Mouse (Mus musculus) NIH3T3 (cell line): ENCODE measurements at regions not wholly inside any gene's neighbourhood (a gene's known extent, or its start where the extent isn't known, plus 50 kb on each side); places are given as distances from the start of the nearest gene placed in this dataset.
A peak's percentile ranks its signal among the peaks of the same experiment; 100 is the strongest.

ENCODE experiments used
- DNase-seq: peaks from one replicate; pipeline ENCODE4 v3.0.0-alpha.2; 2012; ENCODE audit warnings: low read depth

GRCm38 (mm10) chr13:89375526-89376474 is 163.8 kb upstream of the Hapln1 start:
- no peak for DNase-seq

DNA sequence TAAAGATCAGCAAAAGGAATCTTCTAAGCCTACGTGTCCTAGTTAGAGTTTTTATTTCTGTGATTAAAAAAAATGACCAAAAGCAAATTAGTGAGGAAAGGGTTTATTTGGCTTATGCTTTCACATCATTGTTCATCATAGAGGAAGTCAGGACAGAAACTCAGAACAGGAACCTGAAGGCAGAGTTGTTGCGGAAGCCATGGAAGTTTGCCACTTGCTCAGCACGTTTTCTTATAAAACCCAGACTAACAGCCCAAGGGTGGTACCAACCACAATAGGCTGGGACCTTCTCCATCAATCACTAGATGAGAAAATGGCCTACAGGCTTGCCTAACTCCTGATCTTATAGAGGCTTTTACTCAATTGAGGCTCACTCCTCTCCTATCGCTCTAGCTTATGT is 161.2 kb upstream of the Hapln1 start:
- no peak for DNase-seq

GRCm38 (mm10) chr13:89383619-89384190 is 155.9 kb upstream of the Hapln1 start:
- peak; percentile 2 for DNase-seq

DNA sequence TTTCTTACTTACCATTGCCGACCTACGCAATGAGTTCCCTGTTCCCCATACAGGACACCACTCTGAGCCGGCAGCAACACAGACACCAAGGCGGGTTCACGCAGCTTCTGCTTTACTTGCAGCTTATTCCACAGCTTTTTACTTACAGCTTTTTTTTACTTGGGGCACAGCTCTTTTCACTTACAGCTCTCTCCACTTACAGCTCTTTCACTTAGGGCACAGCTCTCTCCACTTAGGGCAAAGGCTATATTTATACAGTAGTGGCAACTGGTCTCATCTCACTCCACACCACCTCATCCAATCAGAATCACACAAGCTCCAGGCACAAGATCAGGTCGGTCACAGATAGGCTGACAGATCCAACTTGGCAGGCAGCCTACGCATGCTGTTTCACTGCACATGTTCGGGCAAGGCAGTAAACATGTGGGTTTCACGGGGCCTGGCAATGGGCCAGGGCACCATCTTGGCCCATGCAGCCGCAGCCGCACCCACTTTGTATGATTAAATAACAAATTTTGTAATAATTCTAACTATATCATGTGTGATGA is 154.9 kb upstream of the Hapln1 start:
- DNase-seq, result peak; percentile 9

DNA sequence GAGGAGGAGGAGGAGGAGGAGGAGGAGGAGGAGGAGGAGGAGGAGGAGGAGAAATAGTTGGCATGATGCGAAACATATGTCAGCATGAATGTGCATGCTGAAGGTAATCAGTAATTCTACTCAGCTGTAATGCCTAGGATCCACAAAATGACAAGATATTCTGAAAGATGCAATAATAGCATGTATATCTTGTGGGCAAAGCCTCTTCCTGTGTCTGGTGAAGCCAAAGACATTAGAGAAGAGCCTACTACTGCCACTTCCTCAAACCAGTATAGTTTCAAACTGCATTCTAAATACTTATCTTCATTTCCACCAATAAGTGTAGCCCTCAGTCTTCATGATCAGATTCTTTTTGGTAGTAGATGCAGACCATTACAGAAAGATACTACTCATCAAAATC is 152.2 kb upstream of the Hapln1 start:
- DNase-seq, result no peak

GRCm38 (mm10) chr13:89389149-89389548 is 150.4 kb upstream of the Hapln1 start:
- DNase-seq, result no peak

DNA sequence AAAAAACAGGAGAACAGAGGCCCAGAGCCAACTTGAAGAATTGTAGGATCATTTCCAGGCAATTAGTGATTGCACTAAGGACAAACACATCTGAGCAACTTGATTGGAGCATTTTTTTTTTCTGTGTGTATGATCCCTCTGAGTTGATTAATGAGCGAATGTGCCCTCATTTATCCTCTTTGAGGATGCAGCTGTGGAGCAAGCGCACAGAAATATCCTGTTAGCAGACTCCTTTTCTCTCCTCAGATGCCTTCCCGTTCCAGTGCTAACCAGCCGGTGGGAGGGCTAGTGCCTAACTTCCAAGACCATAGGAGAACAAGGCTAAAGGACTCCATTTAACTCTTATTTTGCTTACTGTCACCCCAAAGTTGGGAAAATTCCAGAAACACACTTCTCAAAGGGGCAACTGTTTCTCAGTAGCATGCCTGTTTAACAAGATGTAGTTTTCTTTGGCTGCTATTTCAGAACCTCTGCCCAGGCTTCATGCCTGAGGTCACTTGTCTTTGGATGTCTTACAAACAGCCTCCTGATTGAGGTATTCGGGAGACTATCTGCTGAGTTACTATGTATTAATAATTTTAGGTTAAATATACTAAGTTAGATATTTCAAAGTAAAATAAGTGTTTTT is 144.8 kb upstream of the Hapln1 start:
- no peak for DNase-seq

- DNase-seq, result no peak
Measured at GRCm38 (mm10) chr13:89395851-89396250, 143.7 kb upstream of the Hapln1 start.

DNA sequence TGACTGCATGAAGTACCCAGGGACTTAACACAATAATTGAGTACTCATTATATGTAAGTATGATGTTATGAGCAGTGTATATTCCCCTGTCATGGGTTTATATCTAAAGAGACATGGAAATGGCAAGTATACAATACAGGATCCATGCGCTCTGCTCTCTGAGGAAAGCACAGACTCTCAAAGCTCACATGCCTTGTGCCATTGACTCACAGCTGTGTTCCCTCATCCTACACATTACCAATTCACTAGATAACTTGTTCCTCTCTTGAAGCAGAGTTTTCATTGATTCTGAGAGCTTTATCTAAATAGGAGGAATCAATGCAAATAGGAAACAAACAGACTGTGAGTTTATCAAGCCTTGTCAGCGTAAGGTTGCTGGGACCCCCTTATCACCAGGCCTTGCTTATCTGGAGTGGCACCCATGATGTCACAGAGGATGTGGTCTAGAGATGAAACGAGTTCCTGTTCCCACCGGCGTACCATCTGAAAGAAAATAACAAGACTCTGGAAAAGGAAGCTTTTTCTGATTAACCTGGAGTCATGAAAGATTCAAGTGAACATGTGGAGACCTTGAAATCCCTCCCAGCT is 138.4 kb upstream of the Hapln1 start:
- no peak for DNase-seq

DNA sequence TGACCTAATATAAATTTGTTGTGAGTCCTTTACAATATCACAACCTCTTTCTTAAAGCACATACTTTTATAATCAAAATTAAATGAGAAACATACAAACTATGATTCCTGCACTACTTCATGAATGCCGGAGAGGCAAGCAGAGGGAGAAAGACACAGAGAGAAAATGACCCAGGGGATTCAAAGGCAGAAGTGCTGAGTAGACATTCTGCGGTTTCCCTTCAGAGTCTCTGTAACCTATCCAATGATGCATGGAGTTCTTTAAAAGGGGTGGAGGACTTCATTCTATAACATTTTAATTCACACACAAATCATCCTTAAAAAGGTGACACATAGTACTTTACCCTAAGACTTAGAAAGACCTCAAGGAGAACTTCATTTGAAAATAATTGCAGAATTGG is 129.1 kb upstream of the Hapln1 start:
- no peak for DNase-seq

DNA sequence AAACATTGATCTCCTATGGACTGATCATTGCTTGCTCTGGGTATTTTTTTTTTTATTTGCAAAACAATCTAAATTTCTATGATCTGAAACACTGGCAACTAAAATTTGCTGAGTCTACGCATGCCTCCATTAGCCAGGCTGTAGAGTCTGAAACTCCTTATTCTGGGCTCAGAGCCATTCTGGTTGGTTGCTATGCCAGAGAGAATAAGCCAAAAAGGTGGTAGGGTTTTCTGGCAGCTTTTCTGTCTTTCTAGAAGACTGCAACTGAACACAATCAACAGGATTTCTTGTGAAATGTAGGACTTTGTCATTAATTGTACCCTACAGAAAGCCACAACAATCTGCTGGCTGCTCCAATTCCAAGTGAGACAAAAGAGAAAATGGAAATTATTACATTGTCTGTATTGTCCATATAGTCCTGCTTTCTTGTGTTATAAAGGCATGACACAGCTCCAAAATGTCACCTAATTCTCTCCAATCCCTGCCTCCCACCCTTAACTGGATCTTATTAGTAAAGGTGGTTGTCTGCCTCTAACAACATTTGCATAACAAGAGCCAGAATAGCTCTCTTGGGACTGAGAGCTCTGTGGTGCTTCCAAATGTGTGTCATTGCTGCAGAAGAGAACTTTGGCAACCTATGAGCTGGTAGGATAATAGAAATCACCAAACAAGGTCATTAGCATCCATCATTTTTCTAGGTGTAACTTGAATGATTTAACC is 126.7 kb upstream of the Hapln1 start:
- no peak for DNase-seq

GRCm38 (mm10) chr13:89418804-89419203 is 120.8 kb upstream of the Hapln1 start:
- DNase-seq, result no peak

DNA sequence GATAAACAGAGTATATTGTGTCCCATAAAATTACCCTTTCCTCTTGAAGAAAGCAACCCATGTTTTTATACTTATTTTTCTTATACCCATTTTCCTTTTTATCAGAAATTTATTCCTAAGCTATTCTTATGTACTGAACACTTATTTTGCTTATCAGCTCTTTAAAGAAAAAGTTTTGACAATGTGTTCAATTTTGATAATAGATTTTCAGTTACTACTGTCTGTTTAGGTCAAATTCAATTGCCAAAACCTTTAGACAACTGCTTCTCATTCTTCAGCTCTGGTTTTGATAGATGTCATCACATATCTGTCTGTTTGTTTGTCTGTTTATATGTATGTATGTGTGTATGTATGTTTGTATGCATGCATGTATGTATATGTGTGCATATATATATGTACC is 117.8 kb upstream of the Hapln1 start:
- no peak for DNase-seq

DNA sequence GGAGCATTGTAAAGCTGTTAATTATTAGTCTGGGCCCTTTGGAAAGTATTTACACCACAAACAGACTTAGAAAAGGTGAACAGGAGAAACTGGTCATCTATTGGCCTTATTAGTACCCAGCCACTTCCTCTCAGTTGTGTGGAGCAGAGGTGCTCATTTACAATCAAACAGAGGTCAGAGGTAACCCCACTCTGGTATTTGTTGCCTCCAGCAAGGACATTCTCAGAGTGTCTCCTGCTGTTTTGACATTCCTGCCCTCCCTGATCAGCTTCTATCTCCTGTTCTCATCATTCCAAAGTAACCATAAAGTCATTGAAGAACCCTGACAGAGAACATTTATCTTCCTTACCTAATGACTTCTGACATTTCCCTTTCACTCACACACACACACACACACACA is 116.1 kb upstream of the Hapln1 start:
- no peak for DNase-seq

DNA sequence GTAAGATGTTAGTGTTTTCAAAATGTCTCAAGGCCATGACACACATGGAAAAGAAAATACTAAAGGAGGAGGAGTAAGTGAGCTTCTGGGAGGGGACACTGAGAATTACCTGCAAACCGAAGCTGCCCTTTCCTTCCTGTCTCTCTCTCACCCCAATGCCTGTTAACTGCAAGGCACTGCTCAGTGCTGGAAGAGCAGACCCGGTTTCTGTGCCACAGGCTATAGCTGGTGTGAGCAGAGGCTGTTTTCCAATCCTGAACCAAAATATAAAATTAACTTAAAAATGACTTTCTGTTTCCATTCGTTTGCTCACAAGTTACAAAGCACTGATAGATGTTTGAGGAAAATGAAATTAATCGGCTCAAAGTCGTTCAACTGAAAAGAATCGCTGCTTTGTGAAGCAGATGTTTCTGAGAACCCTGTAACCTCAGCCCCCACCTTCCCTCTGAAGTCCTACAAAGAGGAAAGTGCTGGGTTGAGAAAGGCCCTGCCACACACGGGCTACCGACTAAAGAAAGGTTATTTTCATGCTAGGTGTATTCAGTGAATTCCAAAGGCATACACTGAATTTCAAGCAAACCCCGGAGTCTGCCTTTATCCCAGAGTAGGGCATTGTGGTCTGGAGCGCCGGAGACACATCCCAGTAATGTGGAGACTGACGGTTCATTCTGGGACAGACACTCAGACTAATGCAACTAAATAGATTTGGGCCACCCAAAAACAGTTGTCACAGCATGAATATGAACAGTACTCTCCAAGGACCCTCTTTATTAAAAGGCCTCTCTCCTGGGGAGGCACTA is 111.1 kb upstream of the Hapln1 start:
- no peak for DNase-seq

DNA sequence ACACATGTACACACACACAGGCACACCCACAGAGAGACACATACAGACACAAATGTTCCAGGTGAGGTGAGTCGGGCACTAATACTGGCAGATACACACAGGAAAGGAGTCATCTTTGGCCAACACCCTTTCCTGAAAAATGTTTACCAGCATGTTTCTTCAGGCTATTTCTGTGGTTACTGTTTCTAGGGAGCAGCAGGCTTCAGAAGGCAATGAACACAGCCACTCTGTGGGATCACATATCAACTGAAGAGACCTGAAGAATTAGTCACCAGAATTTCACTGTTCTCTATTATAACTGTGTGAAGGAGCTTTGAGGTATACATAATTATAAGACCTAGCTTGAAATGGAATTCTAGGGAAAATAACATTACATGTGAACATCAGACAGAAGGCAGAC is 94.7 kb upstream of the Hapln1 start:
- DNase-seq, result no peak

GRCm38 (mm10) chr13:89453819-89454218 is 85.8 kb upstream of the Hapln1 start:
- no peak for DNase-seq

- no peak for DNase-seq
Measured at GRCm38 (mm10) chr13:89454249-89455018, 85.2 kb upstream of the Hapln1 start.

GRCm38 (mm10) chr13:89463746-89464145 is 75.8 kb upstream of the Hapln1 start:
- no peak for DNase-seq
